In the genomic region with DNA sequence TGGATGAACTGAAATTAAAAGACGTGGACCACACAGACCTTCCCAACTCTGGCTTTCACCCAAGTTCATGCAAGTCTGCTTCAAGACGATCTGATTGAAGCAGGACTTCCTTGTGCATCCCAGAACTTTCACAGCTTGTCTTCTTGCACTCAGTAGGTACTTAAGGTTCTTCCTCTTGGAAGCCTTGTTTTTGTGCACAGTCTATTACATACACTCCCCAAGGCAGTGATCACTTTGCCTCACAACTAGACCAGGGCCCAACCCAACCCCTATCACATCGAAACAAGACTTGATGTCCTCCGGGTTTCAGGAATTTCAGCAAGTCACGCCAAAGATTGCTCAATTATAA, we compare ENCODE assay signal across 8 mouse cellular contexts. TPM values are rescaled to one million over a fixed set of nuclear protein-coding genes. Genes with fewer than 3 reads are reported as not detected.
DNase-seq lines count a peak whose midpoint lies in the region; ATAC-seq and TF ChIP-seq lines count a peak whose summit lies in the region.

No protein-coding gene starts in this region.

- H3K27ac ChIP-seq in left cerebral cortex, adult 2 months, result peak overlapping the region; percentile 64; the same call in 1 of the 2 replicates
- no peak overlapping the region for H3K27ac ChIP-seq in intestine, postnatal 0 days (ENCODE audit: low read depth, low read length)
- peak overlapping the region; percentile 72 for H3K27ac ChIP-seq in neural tube, embryonic 13.5 days (replicated peaks)

- H3K4me1 ChIP-seq in intestine, postnatal 0 days (replicated peaks; ENCODE audit: control insufficient read depth, insufficient read depth, low read length), result no peaks in the 10 kb centered on the region
- peaks cover 33% of the 10 kb centered on the region for H3K4me1 ChIP-seq in neural tube, embryonic 13.5 days (replicated peaks)

- H3K9me3 ChIP-seq in intestine, postnatal 0 days (ENCODE audit: control insufficient read depth), result no peaks in the 10 kb centered on the region
- no peaks in the 10 kb centered on the region for H3K9me3 ChIP-seq in neural tube, embryonic 13.5 days

- no peaks in the 10 kb centered on the region for H3K27me3 ChIP-seq in intestine, postnatal 0 days (replicated peaks; ENCODE audit: control insufficient read depth, insufficient read depth, low read length)
- no peaks in the 10 kb centered on the region for H3K27me3 ChIP-seq in neural tube, embryonic 13.5 days

- peak overlapping the region; percentile 41 for H3K4me3 ChIP-seq in left cerebral cortex, adult 2 months
- peak overlapping the region; percentile 15 for H3K4me3 ChIP-seq in intestine, postnatal 0 days (ENCODE audit: low read depth, low read length)
- H3K4me3 ChIP-seq in neural tube, embryonic 13.5 days, result peak overlapping the region; percentile 91

- H3K36me3 ChIP-seq in intestine, postnatal 0 days (ENCODE audit: control insufficient read depth, insufficient read depth), result peaks cover 5% of the 10 kb centered on the region; the same call in 1 of the 2 replicates
- peaks cover 11% of the 10 kb centered on the region for H3K36me3 ChIP-seq in neural tube, embryonic 13.5 days

- H3K4me2 ChIP-seq in intestine, postnatal 0 days (replicated peaks; ENCODE audit: low read depth), result peak overlapping the region; percentile 53
- H3K4me2 ChIP-seq in neural tube, embryonic 13.5 days, result peak overlapping the region; percentile 56

- TF ChIP-seq CTCF in left cerebral cortex, adult 2 months (IDR thresholded peaks at IDR 0.05), result no peak
- TF ChIP-seq CTCF in intestine, postnatal 0 days (IDR thresholded peaks at IDR 0.05; ENCODE audit: low read depth), result no peak

- H3K9ac ChIP-seq in intestine, postnatal 0 days (ENCODE audit: low read depth, low read length), result no peak overlapping the region
- peak overlapping the region; percentile 52; the same call in 1 of the 2 replicates for H3K9ac ChIP-seq in neural tube, embryonic 13.5 days

- ATAC-seq in erythroblast, adult 5-6 weeks (replicated peaks; ENCODE audit: low FRiP score, poor library complexity, severe bottlenecking), result peak; percentile 17
- no peak for ATAC-seq in intestine, postnatal 0 days
- peak; percentile 38 for ATAC-seq in neural tube, embryonic 13.5 days (ENCODE audit: low read depth)

- no peak for DNase-seq in left cerebral cortex, adult 2 months (ENCODE audit: extremely low spot score in 1 of 2, low spot score in 2 of 2)
- DNase-seq in left cerebral cortex, postnatal 4 days, result no peak
- no peak for DNase-seq in spleen, adult 18-20 months
- no peak for DNase-seq in gastrocnemius, postnatal 4 days (ENCODE audit: low spot score in 2 of 2)
- no peak for DNase-seq in retina, postnatal 1 day

- 43% methylated on average over 5 of the region's 5 CpGs for WGBS in intestine, postnatal 0 days
- WGBS in neural tube, embryonic 13.5 days, result 50% methylated on average over 5 of the region's 5 CpGs

- intact Hi-C loops in left cerebral cortex, adult 2 months (cut with DNase I), result loop anchor here (2.0 kb wide), 2 partner anchors 32 to 62 kb away; partner anchors contain the start of genes Zfp963 and Zfp964
- intact Hi-C loops in left cerebral cortex, postnatal 4 days (cut with DNase I), result no loop called here

RNA-seq across cellular contexts. Expression of gene Zfp869, which starts 6.7 kb away (rescaled TPM):
- 10 to 100 TPM; 19.9 to 22.6 TPM for total RNA-seq in left cerebral cortex, adult 2 months (2021)
- total RNA-seq in left cerebral cortex, postnatal 4 days (2021), result 10 to 100 TPM; 18.8 to 19.3 TPM
- 10.7 and 15.6 TPM in 2 replicates for total RNA-seq in erythroblast, adult 5-6 weeks (2015; ENCODE audit: low replicate concordance)
- total RNA-seq in erythroblast, adult 5-6 weeks (2017; ENCODE audit: low replicate concordance), result 23.1 and 30.1 TPM in 2 replicates
- polyA plus RNA-seq in intestine, postnatal 0 days (2015; fragmentation: Nextera tagmentation; extraction: Ambion mirVana), result 9.9 and 10.8 TPM in 2 replicates
- 25.1 and 28.9 TPM in 2 replicates for polyA plus RNA-seq in neural tube, embryonic 13.5 days (2015; fragmentation: Nextera tagmentation; extraction: Ambion mirVana)
- 10 to 100 TPM; 13.4 to 16.6 TPM for total RNA-seq in gastrocnemius, postnatal 4 days (2021)

RNA-seq across cellular contexts. Expression of gene Zfp963, which starts 32.6 kb away (rescaled TPM):
- 1 to 10 TPM; 3.7 to 3.9 TPM for total RNA-seq in left cerebral cortex, adult 2 months (2021)
- total RNA-seq in left cerebral cortex, postnatal 4 days (2021), result 1 to 10 TPM; 5.3 to 5.6 TPM
- total RNA-seq in erythroblast, adult 5-6 weeks (2015; ENCODE audit: low replicate concordance), result 5.2 and 7.1 TPM in 2 replicates
- 3.2 and 3.7 TPM in 2 replicates for total RNA-seq in erythroblast, adult 5-6 weeks (2017; ENCODE audit: low replicate concordance)
- 4.6 and 5.0 TPM in 2 replicates for polyA plus RNA-seq in intestine, postnatal 0 days (2015; fragmentation: Nextera tagmentation; extraction: Ambion mirVana)
- 10.1 and 10.5 TPM in 2 replicates for polyA plus RNA-seq in neural tube, embryonic 13.5 days (2015; fragmentation: Nextera tagmentation; extraction: Ambion mirVana)
- total RNA-seq in gastrocnemius, postnatal 4 days (2021), result 1 to 10 TPM; 4.1 to 5.2 TPM

RNA-seq across cellular contexts. Expression of gene Gm20422, which starts 57.5 kb away (rescaled TPM):
- 1 to 10 TPM in 1 of 2 experiments, under 1 TPM in 1; 1.00 to 1.4 TPM for total RNA-seq in left cerebral cortex, adult 2 months (2021)
- total RNA-seq in left cerebral cortex, postnatal 4 days (2021), result 1 to 10 TPM in 1 of 2 experiments, under 1 TPM in 1; 0.70 to 1.6 TPM
- total RNA-seq in erythroblast, adult 5-6 weeks (2015; ENCODE audit: low replicate concordance), result not detected in 2 replicates
- total RNA-seq in erythroblast, adult 5-6 weeks (2017; ENCODE audit: low replicate concordance), result 2.9 TPM in 1 of 2 replicates, not detected in the other
- 0.43 TPM in 1 of 2 replicates, not detected in the other for polyA plus RNA-seq in intestine, postnatal 0 days (2015; fragmentation: Nextera tagmentation; extraction: Ambion mirVana)
- polyA plus RNA-seq in neural tube, embryonic 13.5 days (2015; fragmentation: Nextera tagmentation; extraction: Ambion mirVana), result 0.50 and 0.55 TPM in 2 replicates
- 1 to 10 TPM; 4.0 to 6.3 TPM for total RNA-seq in gastrocnemius, postnatal 4 days (2021)

Comparison
In these comparisons a context has a peak if more than half of its experiments do, and no peak if none do; other contexts are left out.
1. H3K4me3 ChIP-seq: peak in every context shown above with its lines; median percentile 91 in neural tube, embryonic 13.5 days; 41 in left cerebral cortex, adult 2 months; 15 in intestine, postnatal 0 days.